Mouse (Mus musculus): Measurements from ENCODE around the gene Cbarp.

DNA sequence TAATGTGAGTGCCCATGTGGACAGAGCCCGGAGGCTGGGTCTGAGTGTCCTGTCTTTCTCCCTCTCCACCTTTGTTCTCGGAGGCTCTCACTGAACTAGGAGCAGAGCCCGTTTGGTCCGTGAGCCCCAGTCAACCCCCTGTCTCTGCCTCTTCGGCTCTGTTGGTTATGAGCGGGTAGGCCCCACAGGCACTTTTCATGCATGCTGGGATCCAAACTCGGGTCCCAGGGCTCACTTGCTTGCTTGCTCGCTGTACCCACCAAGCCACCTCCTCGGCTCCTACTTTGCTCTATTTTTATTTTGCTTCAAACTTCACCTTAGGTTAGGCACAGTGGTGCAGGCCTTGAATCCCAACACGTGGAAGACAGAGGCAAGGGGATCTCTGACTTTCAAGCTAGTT lies 47.1 kb upstream of the Cbarp start:
- TF ChIP-seq CTCF (conservative IDR thresholded peaks at IDR 0.05 in 1 of 2, IDR thresholded peaks at IDR 0.05 in 1 of 2; ENCODE audit: low read depth in 2 of 2, low read length in 2 of 2): no peak
- TF ChIP-seq MEF2A (IDR thresholded peaks at IDR 0.05; ENCODE audit: borderline replicate concordance, low read depth, low read length): no peak
- TF ChIP-seq PAX5 (IDR thresholded peaks at IDR 0.05; ENCODE audit: low read length): no peak
- TF ChIP-seq MAFK (IDR thresholded peaks at IDR 0.05; ENCODE audit: insufficient replicate concordance, low read length): no peak
- no peak for TF ChIP-seq POLR2A (IDR thresholded peaks at IDR 0.05; ENCODE audit: low read depth, low read length)
- TF ChIP-seq POLR2AphosphoS2 (IDR thresholded peaks at IDR 0.05; ENCODE audit: low read depth, low read length): no peak
- no peak for TF ChIP-seq ZNF384 (IDR thresholded peaks at IDR 0.05; ENCODE audit: low read depth, low read length)
- no peak for TF ChIP-seq CHD2 (IDR thresholded peaks at IDR 0.05; ENCODE audit: low read length)
- TF ChIP-seq TBP (conservative IDR thresholded peaks at IDR 0.05; ENCODE audit: low read depth, low read length): no peak
- TF ChIP-seq MAZ (IDR thresholded peaks at IDR 0.05; ENCODE audit: low read depth, low read length): no peak
